Mouse (Mus musculus) testis, adult 2 months (tissue): ENCODE data around the gene Tap2. TPM values are rescaled to one million over a fixed set of nuclear protein-coding genes. Genes with fewer than 3 reads are reported as not detected.

Experiments used
- H3K27ac ChIP-seq: fragments of 200-500 bp; 2 replicates; pipeline ENCODE4 v1.5.1; 2012; ENCODE audit warnings: low read depth, low read length; ENCODE audit not compliant: control insufficient read depth, insufficient read depth
- H3K27me3 ChIP-seq: fragments of 200-500 bp; 2 replicates; pipeline ENCODE4 v1.6.1; 2012; ENCODE audit warnings: mild to moderate bottlenecking, low read length, moderate library complexity; ENCODE audit not compliant: control insufficient read depth, insufficient read depth
- H3K36me3 ChIP-seq: fragments of 200-500 bp; 2 replicates; pipeline ENCODE4 v1.6.1; 2012; ENCODE audit warnings: mild to moderate bottlenecking, low read length; ENCODE audit not compliant: control insufficient read depth, insufficient read depth
- H3K4me1 ChIP-seq: fragments of 200-500 bp; 2 replicates; pipeline ENCODE4 v1.6.1; 2012; ENCODE audit warnings: low read length; ENCODE audit not compliant: control insufficient read depth, insufficient read depth
- H3K4me3 ChIP-seq: fragments of 200-500 bp; 2 replicates; pipeline ENCODE4 v1.5.1; 2012; ENCODE audit warnings: low read depth, mild to moderate bottlenecking, low read length, moderate library complexity, mixed read lengths; ENCODE audit not compliant: control insufficient read depth
- CTCF ChIP-seq: fragments of 200-500 bp; IDR thresholded peaks from 2 replicates; pipeline ENCODE4 v1.5.1; 2012; ENCODE audit warnings: low read depth, mild to moderate bottlenecking, inconsistent platforms, low read length, moderate library complexity; ENCODE audit not compliant: control insufficient read depth, insufficient read depth, insufficient replicate concordance
- POLR2A ChIP-seq: fragments of 200-500 bp; IDR thresholded peaks from 2 replicates; pipeline ENCODE4 v1.6.1; 2012; ENCODE audit warnings: low read depth, mild to moderate bottlenecking, inconsistent platforms, low read length, moderate library complexity; ENCODE audit not compliant: control insufficient read depth
- polyA plus RNA-seq: library from polyadenylated mRNA; depleted of rRNA; stranded (reverse); fragments of >200 nt; gene quantifications from 2 replicates; pipeline ENCODE4 v1.2.3, GENCODE M21; 2012

Gene Tap2
- polyA plus RNA-seq, 1 experiment: 1.3 TPM

DNA sequence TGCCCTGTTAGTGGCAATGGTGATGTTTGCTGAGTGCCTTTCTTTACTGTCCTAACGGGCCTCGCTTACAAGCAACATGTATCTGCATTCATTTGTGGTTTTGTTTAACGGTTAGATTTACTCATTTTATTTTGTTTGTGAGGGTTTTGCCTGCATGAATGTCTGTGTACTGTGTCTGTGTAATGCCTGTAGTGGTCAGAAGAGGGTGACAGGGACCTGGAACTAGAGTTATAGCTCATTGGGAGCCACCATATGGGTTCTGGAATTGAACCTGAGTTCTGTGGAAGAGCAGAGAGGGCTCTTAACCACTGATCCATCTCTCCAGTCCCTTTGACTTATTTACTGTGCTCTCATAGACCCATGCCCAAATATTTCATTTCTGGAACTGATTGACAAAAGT is 43.7 kb downstream of the Tap2 start:
- Histone ChIP-seq H3K27ac (no peak overlapping the region), H3K4me3 (no peak overlapping the region), H3K36me3 (no peaks in the 10 kb centered on the region), H3K4me1 (no peaks in the 10 kb centered on the region), H3K27me3 (no peaks in the 10 kb centered on the region)
- TF ChIP-seq POLR2A: no peak
- TF ChIP-seq CTCF: no peak

DNA sequence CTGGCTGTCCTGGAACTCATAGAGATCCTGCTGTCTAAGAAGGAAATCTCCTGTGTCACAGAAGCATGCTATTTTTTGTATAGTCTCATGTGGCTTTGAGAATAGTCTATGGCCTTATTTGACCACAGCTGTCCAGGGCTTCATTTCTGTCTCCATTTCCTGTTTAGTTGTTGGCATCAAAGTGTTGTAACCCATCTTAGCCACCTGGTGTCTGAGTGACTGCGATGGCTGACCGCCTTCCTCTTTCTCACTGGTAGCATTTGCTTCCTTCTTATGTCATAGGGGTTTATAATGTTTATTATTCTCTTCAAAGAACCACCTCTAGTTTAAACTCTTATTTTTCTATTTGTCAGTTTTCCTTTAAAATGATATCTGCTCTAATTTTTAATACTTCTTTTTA is 45.4 kb downstream of the Tap2 start:
- no peaks in the 10 kb centered on the region for H3K36me3 ChIP-seq
- TF ChIP-seq POLR2A (no peak), CTCF (no peak)
- H3K27me3 ChIP-seq: no peaks in the 10 kb centered on the region
- H3K4me3 ChIP-seq: no peak overlapping the region
- H3K4me1 ChIP-seq: no peaks in the 10 kb centered on the region
- no peak overlapping the region for H3K27ac ChIP-seq

DNA sequence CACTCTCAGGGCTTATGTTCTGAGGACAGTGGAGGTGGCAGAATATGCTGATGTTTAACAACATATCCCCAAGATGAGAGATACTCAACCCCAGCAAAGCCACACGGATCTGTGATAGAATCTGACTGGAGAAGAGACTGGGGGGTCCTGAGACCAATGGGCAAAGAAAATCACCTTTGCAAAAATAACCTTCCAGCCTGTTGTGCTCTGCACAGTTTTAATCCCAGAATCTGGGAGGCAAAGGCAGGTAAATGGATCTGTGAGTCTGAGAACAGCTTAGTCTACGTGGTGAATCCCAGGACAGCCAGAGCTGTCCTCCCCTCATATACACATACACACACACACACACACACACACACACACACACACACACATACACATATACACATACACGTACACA is 46.0 kb downstream of the Tap2 start:
- no peak overlapping the region for H3K4me3 ChIP-seq
- no peaks in the 10 kb centered on the region for H3K27me3 ChIP-seq
- H3K36me3 ChIP-seq: no peaks in the 10 kb centered on the region
- TF ChIP-seq CTCF: no peak
- no peak for TF ChIP-seq POLR2A
- H3K4me1 ChIP-seq: no peaks in the 10 kb centered on the region
- no peak overlapping the region for H3K27ac ChIP-seq

DNA sequence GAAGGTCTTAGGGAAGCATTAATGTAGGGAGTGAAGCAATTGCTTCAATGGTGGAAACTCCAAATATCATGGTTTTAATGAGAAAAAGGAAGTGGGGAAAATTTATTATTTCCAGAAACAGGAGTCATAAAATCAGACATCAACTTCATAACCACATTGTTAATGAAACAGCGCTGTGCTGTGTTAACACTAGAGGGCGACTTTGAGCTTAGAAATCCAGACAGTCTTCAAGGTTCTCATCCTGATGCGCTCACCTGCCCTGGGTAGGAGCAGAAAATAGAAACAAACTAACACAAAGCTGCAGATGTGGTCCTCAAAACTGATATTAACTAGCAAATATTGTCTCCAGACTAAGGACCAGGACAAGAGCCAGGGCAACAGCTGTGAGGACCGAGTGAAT is 46.6 kb downstream of the Tap2 start:
- Histone ChIP-seq H3K27me3 (no peaks in the 10 kb centered on the region), H3K36me3 (no peaks in the 10 kb centered on the region), H3K27ac (no peak overlapping the region), H3K4me3 (no peak overlapping the region), H3K4me1 (no peaks in the 10 kb centered on the region)
- TF ChIP-seq POLR2A (no peak), CTCF (no peak)

DNA sequence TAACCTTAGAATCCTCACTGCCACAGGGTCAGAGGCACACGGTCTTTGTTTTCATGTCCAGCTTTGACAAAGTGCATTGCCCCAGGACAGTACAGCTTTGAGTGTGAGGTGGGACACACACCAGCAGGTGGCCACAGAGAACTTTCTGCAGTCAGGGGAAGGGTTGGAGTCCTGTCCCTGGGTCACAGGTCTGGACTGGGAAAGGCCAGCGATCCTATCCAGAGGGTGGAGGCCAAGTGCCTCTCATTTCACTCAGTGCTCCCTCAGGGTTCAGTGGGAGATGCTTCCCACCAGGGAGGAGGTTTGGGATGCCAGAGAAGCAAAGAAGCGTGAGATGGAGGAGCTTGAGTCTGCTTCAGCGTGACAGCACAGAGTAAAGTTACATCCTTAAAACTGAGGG is 48.3 kb downstream of the Tap2 start:
- TF ChIP-seq POLR2A (no peak), CTCF (no peak)
- Histone ChIP-seq H3K4me1 (0 out of 2 replicates have a peak, but pooled peaks cover 2% of the 10 kb centered on the region), H3K4me3 (no peak overlapping the region), H3K27me3 (no peaks in the 10 kb centered on the region), H3K36me3 (no peaks in the 10 kb centered on the region), H3K27ac (no peak overlapping the region)

DNA sequence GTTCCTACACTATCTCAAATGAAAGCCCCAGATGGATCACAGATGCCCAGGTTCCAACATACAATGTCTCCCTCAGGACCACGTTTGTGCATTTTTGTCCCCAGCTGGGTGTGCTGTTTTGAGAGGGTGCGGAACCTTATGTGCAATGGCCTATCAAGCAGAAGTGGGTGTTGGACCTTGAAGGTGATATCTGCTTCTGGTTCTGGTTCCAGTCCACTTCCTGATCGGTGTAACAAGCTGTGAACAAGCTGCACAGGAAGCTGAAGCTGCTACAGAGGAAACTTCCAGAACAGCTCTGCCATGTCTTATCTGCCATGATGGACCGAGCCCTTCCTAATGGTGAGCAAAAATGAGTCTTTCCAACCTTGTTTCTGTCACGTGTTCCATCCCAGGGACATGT is 53.2 kb downstream of the Tap2 start:
- Histone ChIP-seq H3K4me3 (no peak overlapping the region), H3K4me1 (0 out of 2 replicates have a peak, but pooled peaks cover 2% of the 10 kb centered on the region), H3K27me3 (no peaks in the 10 kb centered on the region), H3K36me3 (no peaks in the 10 kb centered on the region), H3K27ac (no peak overlapping the region)
- no peak for TF ChIP-seq POLR2A
- TF ChIP-seq CTCF: no peak

DNA sequence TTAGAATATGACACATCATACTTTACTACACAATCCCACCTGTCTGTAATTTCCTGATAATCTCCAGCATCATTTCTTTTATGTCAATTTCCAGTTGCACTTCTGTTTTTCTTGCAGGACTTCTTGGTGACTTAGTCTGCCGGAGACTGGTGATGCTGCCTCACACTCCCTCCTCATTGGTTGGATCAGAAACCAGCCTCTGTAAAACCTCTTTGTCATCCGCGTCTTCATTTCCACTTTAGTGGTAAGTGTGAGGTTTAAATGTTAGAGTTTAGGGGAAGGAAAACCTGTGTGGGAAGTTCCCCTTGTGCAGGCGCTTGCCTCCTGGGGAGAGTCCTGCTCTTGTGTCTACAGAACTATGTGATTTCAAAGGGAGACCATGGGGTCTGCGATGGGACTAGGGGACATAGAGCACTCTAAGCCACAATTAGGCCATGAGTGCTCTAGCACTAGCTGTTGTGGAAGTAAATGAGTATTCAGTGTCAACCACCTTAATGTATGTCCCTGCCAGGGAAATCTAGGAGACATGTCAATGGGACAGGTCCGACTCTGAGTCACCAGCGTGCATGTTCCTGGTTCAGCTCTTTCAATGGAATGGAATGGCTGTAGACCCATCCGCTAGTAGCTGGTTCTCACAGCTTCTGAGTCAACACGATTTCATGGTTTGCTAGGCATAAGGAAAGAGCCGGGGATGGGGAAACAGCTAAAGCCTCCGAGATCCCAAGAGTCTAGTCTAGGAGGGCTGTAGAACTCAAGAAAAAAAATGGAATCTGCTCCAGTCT is 54.5 kb downstream of the Tap2 start, which contains the start of gene H2-Ab1:
Gene H2-Ab1 (plus strand): TSS at position 96 of the 782 bp plus-strand sequence.
- Histone ChIP-seq H3K27ac (no peak within 1 kb of the TSS), H3K27me3 (no peaks in the 10 kb centered on the region), H3K4me1 (0 out of 2 replicates have a peak, but pooled peaks cover 2% of the 10 kb centered on the region), H3K36me3 (no peaks in the 10 kb centered on the region), H3K4me3 (no peak within 1 kb of the TSS)
- TF ChIP-seq POLR2A (no peak), CTCF (no peak)
